12 mouse cellular contexts compared by ENCODE assay signal in genomic region chr5:139738592-139739315, GRCm38 (mm10). TPM values are rescaled to one million over a fixed set of nuclear protein-coding genes. Genes with fewer than 3 reads are reported as not detected.
DNase-seq lines count a peak whose midpoint lies in the region; ATAC-seq lines count a peak whose summit lies in the region.
"Had no signal": no experiment of that assay in that cellular context is flagged by ENCODE, and none has a peak within 500 bp of the region (broad histone marks: within the 10 kb centered on the region; RNA-seq: fewer than 3 reads in every experiment).

No protein-coding gene starts in this region.

- no peaks in the 10 kb centered on the region for H3K9me3 ChIP-seq in heart, embryonic 12.5 days (replicated peaks)
- H3K9me3 ChIP-seq in erythroblast, embryonic 14.5 days (ENCODE audit: control insufficient read depth, low read length): no peaks in the 10 kb centered on the region
- H3K9me3 ChIP-seq in liver, embryonic 15.5 days (replicated peaks): no peaks in the 10 kb centered on the region
- H3K9me3 ChIP-seq in stomach, embryonic 15.5 days: no peaks in the 10 kb centered on the region

- H3K27ac ChIP-seq in heart, embryonic 12.5 days (ENCODE audit: poor library complexity, severe bottlenecking): peak overlapping the region; percentile 59; the same call in 1 of the 2 replicates
- peak overlapping the region; percentile 96 for H3K27ac ChIP-seq in liver, embryonic 15.5 days (replicated peaks)
- H3K27ac ChIP-seq in stomach, embryonic 15.5 days: peak overlapping the region; percentile 88
- H3K27ac ChIP-seq: heart, adult 2 months had no signal

- ATAC-seq in heart, embryonic 12.5 days (ENCODE audit: insufficient number of reproducible peaks, low FRiP score): peak; percentile 65
- ATAC-seq in liver, embryonic 15.5 days (ENCODE audit: insufficient read depth): peak; percentile 72
- ATAC-seq in stomach, embryonic 15.5 days (ENCODE audit: insufficient read depth, low FRiP score, low read depth): peak; percentile 66; the same call in 1 of the 2 replicates

- H3K9ac ChIP-seq in heart, embryonic 12.5 days: no peak overlapping the region
- H3K9ac ChIP-seq in liver, embryonic 15.5 days: peak overlapping the region; percentile 63
- no peak overlapping the region for H3K9ac ChIP-seq in stomach, embryonic 15.5 days

- peaks cover 30% of the 10 kb centered on the region for H3K4me1 ChIP-seq in heart, embryonic 12.5 days (replicated peaks)
- H3K4me1 ChIP-seq in erythroblast, embryonic 14.5 days (ENCODE audit: control insufficient read depth): peaks cover 89% of the 10 kb centered on the region
- peaks cover 86% of the 10 kb centered on the region for H3K4me1 ChIP-seq in liver, embryonic 15.5 days (replicated peaks)
- peaks cover 32% of the 10 kb centered on the region for H3K4me1 ChIP-seq in stomach, embryonic 15.5 days

- no peak overlapping the region for H3K4me2 ChIP-seq in heart, embryonic 12.5 days
- H3K4me2 ChIP-seq in liver, embryonic 15.5 days: peak overlapping the region; percentile 99
- peak overlapping the region; percentile 8; the same call in 1 of the 2 replicates for H3K4me2 ChIP-seq in stomach, embryonic 15.5 days
- H3K4me2 ChIP-seq: midbrain, embryonic 11.5 days had no signal

- no peak for DNase-seq in heart, postnatal 4 days
- no peak for DNase-seq in frontal cortex, postnatal 36 days (ENCODE audit: low spot score in 2 of 2)
- no peak for DNase-seq in cerebellum, postnatal 10 days
- DNase-seq in adrenal gland, postnatal 25 days: no peak
- DNase-seq: B cell, adult 2 months; heart, adult 2 months; left cerebral cortex, postnatal 4 days had no signal

- H3K36me3 ChIP-seq in heart, embryonic 12.5 days: no peaks in the 10 kb centered on the region
- H3K36me3 ChIP-seq in erythroblast, embryonic 14.5 days (ENCODE audit: control insufficient read depth): peaks cover 23% of the 10 kb centered on the region
- no peaks in the 10 kb centered on the region for H3K36me3 ChIP-seq in liver, embryonic 15.5 days (replicated peaks)
- H3K36me3 ChIP-seq in stomach, embryonic 15.5 days: no peaks in the 10 kb centered on the region

- WGBS in heart, embryonic 12.5 days: 60% methylated on average over 7 of the region's 7 CpGs
- WGBS in liver, embryonic 15.5 days (ENCODE audit: insufficient replicate concordance): 31% methylated on average over 7 of the region's 7 CpGs
- WGBS in stomach, embryonic 15.5 days: 67% methylated on average over 7 of the region's 7 CpGs

- no peak overlapping the region for H3K4me3 ChIP-seq in heart, embryonic 12.5 days
- H3K4me3 ChIP-seq in erythroblast, embryonic 14.5 days (replicated peaks): peak overlapping the region; percentile 78
- H3K4me3 ChIP-seq in liver, embryonic 15.5 days (replicated peaks): peak overlapping the region; percentile 41
- H3K4me3 ChIP-seq in stomach, embryonic 15.5 days (replicated peaks): no peak overlapping the region
- H3K4me3 ChIP-seq: heart, adult 2 months had no signal

- peaks cover 12% of the 10 kb centered on the region for H3K27me3 ChIP-seq in heart, embryonic 12.5 days (replicated peaks)
- no peaks in the 10 kb centered on the region for H3K27me3 ChIP-seq in erythroblast, embryonic 14.5 days (ENCODE audit: control insufficient read depth)
- no peaks in the 10 kb centered on the region for H3K27me3 ChIP-seq in liver, embryonic 15.5 days
- no peaks in the 10 kb centered on the region for H3K27me3 ChIP-seq in stomach, embryonic 15.5 days (replicated peaks)

RNA-seq across cellular contexts. Expression of gene Micall2, which starts 2.6 kb away (rescaled TPM):
- polyA plus RNA-seq in heart, embryonic 12.5 days (2016; fragmentation: Nextera tagmentation; extraction: Ambion mirVana): 2.1 and 3.4 TPM in 2 replicates
- 1 to 10 TPM; 4.7 to 5.6 TPM for total RNA-seq in heart, postnatal 4 days (2021)
- 24.6 and 34.4 TPM in 2 replicates for polyA plus RNA-seq in erythroblast, embryonic 14.5 days (2012)
- polyA plus RNA-seq in liver, embryonic 15.5 days (2015; fragmentation: Nextera tagmentation; extraction: Ambion mirVana): 12.1 and 12.3 TPM in 2 replicates
- 6.4 and 7.7 TPM in 2 replicates for polyA plus RNA-seq in stomach, embryonic 15.5 days (2015; fragmentation: Nextera tagmentation; extraction: Ambion mirVana)
- total RNA-seq in adrenal gland, postnatal 25 days (2021): 12.8 and 13.1 TPM in 2 replicates

RNA-seq across cellular contexts. Expression of gene Ints1, which starts 36.7 kb away (rescaled TPM):
- 24.2 and 32.7 TPM in 2 replicates for polyA plus RNA-seq in heart, embryonic 12.5 days (2016; fragmentation: Nextera tagmentation; extraction: Ambion mirVana)
- total RNA-seq in heart, postnatal 4 days (2021): 10 to 100 TPM; 50.6 to 54.8 TPM
- polyA plus RNA-seq in erythroblast, embryonic 14.5 days (2012): 12.9 and 18.1 TPM in 2 replicates
- polyA plus RNA-seq in liver, embryonic 15.5 days (2015; fragmentation: Nextera tagmentation; extraction: Ambion mirVana): 11.8 and 12.5 TPM in 2 replicates
- 19.2 and 21.3 TPM in 2 replicates for polyA plus RNA-seq in stomach, embryonic 15.5 days (2015; fragmentation: Nextera tagmentation; extraction: Ambion mirVana)
- 61.3 and 61.9 TPM in 2 replicates for total RNA-seq in adrenal gland, postnatal 25 days (2021)

RNA-seq across cellular contexts. Expression of gene Mafk, which starts 52.6 kb away (rescaled TPM):
- polyA plus RNA-seq in heart, embryonic 12.5 days (2016; fragmentation: Nextera tagmentation; extraction: Ambion mirVana): 24.4 and 25.2 TPM in 2 replicates
- total RNA-seq in heart, postnatal 4 days (2021): 10 to 100 TPM; 28.1 to 29.1 TPM
- polyA plus RNA-seq in erythroblast, embryonic 14.5 days (2012): 20.0 and 22.5 TPM in 2 replicates
- 44.5 and 50.0 TPM in 2 replicates for polyA plus RNA-seq in liver, embryonic 15.5 days (2015; fragmentation: Nextera tagmentation; extraction: Ambion mirVana)
- polyA plus RNA-seq in stomach, embryonic 15.5 days (2015; fragmentation: Nextera tagmentation; extraction: Ambion mirVana): 16.1 and 18.3 TPM in 2 replicates
- total RNA-seq in adrenal gland, postnatal 25 days (2021): 29.6 and 30.6 TPM in 2 replicates

Comparison
In these comparisons a context has a peak if more than half of its experiments do, and no peak if none do; other contexts are left out.
1. H3K4me3 ChIP-seq: peak in erythroblast, embryonic 14.5 days (single experiment) and liver, embryonic 15.5 days (single experiment); none in heart, embryonic 12.5 days (single experiment) and stomach, embryonic 15.5 days (single experiment).
2. Peak in every context shown above with its lines, with median percentiles within 50 percentile points of each other: ATAC-seq and H3K27ac ChIP-seq.